Mouse (Mus musculus): ENCODE results near the gene Olfr585.

Gene Olfr585

DNA sequence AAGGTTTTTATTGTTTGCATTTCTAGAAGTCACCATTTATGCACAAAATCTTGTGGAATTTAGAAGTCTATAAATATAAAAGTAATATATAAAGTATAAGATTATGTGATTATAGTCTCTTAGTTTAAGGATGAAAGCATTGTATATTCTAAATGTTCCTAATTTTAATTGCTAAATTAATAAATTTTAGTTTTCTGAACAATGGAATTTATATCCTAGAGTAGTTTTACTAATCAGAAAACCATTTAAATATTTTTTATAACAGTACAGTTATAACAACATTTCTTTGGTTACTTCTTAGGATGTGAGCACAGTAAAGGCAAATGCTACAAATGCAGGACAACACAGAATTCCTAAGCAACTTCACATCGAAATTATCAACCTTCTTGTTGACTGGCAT lies at the start of gene Olfr585:
Olfr585 (plus strand) TSS at position 301 of the 400 bp plus-strand sequence.
- in situ Hi-C loops (cut with MboI; ENCODE audit: unreplicated experiment in 2 of 2) = no loop called here

DNA sequence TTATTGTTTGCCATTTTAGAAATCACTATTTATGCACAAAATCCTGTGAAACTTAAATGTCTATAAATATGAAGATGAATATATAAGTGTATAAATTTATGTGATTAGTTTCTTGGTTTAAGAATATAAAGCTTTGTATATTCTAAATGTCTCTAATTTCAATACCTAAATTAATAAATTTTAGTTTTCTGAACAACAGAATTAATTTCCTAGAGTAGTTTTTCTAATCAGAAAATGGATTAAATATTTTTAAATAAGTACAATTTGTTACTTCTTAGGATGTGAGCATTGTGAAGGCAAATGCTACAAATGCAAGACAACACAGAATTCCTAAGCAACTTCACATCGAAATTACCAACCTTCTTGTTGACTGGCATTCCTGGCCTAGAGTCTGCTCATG lies 46.5 kb upstream of the Olfr585 start, which contains the start of gene Olfr583:
Olfr583 (plus strand) TSS at position 301 of the 400 bp plus-strand sequence.
- in situ Hi-C loops (cut with MboI; ENCODE audit: unreplicated experiment in 2 of 2) = no loop called here

DNA sequence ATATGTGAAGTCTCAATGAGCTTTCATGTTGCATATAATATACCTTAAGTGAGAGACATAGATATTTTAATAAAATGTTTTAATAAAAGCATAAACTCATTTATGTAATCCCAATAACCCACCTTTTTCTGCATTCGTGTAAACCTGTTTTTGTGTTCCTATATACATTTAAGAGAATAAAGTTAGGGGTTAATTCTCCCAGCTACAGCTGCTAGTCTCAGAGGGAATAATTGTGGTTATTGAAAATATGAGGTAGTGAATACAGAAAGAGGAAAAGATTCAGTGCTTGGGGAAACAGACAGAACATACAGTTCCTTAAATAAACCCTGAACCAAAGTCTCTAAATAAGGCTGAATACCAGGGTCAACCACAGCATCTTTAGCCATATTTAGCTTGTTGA lies 15.9 kb upstream of the Olfr585 start, which contains the start of gene Olfr584:
Olfr584 (plus strand) TSS at position 301 of the 400 bp plus-strand sequence.
- in situ Hi-C loops (cut with MboI; ENCODE audit: unreplicated experiment in 2 of 2) = no loop called here

DNA sequence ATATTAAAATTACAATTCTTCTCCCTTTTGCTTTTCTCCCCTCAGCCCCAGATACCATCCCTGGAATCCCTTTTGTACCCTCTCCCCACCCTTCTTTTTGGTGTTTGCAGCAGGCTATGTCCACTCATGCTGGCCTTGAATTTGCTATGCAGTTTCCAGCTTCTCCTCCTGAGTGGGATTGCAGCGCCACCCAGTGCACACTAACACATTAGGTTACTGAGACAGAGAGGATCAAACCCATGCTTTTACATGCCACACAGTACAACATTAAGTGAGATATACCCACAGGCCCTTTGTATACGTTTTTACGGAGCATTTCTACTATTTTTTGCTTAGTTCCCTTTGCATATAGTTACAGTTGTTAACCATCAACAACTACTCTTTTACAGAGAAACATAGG lies 21.9 kb downstream of the Olfr585 start:
- in situ Hi-C loops (cut with MboI; ENCODE audit: unreplicated experiment in 2 of 2) = no loop called here

DNA sequence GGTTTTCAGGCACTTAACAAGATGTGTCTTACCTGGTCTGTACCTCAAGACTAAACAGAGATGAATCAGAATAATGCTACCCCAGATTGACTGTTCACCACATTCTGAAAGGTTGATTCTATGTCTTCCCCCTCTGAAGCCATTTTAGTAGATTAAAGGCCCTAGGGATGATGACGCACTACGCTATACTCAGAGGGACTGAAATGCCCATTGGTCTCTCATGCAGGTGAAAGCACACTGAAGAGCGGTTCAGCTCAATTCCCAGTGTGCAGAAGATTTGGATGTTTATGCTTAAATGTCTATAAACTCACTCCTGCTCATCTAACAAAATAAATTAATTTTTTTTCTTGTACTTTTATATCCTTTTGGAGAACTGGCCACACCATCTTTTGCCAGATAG lies 28.0 kb downstream of the Olfr585 start, which contains the start of gene Olfr586:
Olfr586 (minus strand) TSS at position 101 of the 400 bp plus-strand sequence.
- in situ Hi-C loops (cut with MboI; ENCODE audit: unreplicated experiment in 2 of 2) = no loop called here

DNA sequence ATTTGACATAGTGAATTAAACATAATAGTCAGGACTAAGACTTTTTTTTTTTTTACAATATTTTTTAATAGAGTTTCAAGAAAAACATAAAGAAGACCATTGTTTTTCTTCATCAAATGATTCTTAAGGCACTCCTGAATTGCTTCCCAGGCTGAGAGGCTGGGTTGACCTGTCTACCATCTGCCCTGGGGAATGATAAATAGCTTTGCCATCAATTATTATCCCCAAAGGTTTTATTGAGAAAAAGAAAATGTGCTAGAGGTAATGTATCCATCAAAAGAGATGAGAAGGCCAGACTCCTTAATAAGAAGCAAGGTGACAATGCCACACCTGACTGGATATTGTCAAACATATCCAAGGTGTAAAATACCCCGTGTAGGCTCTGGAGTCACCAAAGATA lies 43.1 kb downstream of the Olfr585 start, which contains the start of gene Olfr588-ps1:
Olfr588-ps1 (plus strand) TSS at position 301 of the 400 bp plus-strand sequence.
- in situ Hi-C loops (cut with MboI; ENCODE audit: unreplicated experiment in 2 of 2) = no loop called here

Measured in v-Abl transformed pro-B cells (cell line).